Mouse (Mus musculus): ENCODE results near the gene Slc25a18. TPM values are rescaled to one million over a fixed set of nuclear protein-coding genes. Genes with fewer than 3 reads are reported as not detected.

The Slc25a18 gene
- polyA plus RNA-seq, 1 experiment from 2014 or later, result not detected

- no peak for DNase-seq (ENCODE audit: low spot score)
Measured at GRCm38 (mm10) chr6:120837152-120837530, 63.8 kb downstream of the Slc25a18 start.

GRCm38 (mm10) chr6:120840258-120840657 is 66.9 kb downstream of the Slc25a18 start:
- no peak for DNase-seq (ENCODE audit: low spot score)

GRCm38 (mm10) chr6:120841754-120842153 is 68.4 kb downstream of the Slc25a18 start:
- DNase-seq (ENCODE audit: low spot score), result no peak

Small RNA genes lying within 50 kb of the gene (microRNA-seq; reads per million reads assigned to microRNA genes)
- gene Gm25193 (ENCODE audit: borderline number of aligned reads), result not detected

Other genes starting within 250 kb of the Slc25a18 start
- 42.6 and 48.3 TPM in 2 replicates for gene Hdhd5, start 242.3 kb upstream of the Slc25a18 start, polyA plus RNA-seq (2015; fragmentation: Nextera tagmentation; extraction: Ambion mirVana)
- gene Cecr2, start 107.2 kb upstream of the Slc25a18 start, polyA plus RNA-seq (2015; fragmentation: Nextera tagmentation; extraction: Ambion mirVana), result 0.68 and 0.75 TPM in 2 replicates
- gene Atp6v1e1, start 49.2 kb downstream of the Slc25a18 start, polyA plus RNA-seq (2015; fragmentation: Nextera tagmentation; extraction: Ambion mirVana), result 158 and 165 TPM in 2 replicates
- gene Bcl2l13, start 62.6 kb downstream of the Slc25a18 start, polyA plus RNA-seq (2015; fragmentation: Nextera tagmentation; extraction: Ambion mirVana), result 23.2 and 25.8 TPM in 2 replicates
- gene Bid, start 143.3 kb downstream of the Slc25a18 start, polyA plus RNA-seq (2015; fragmentation: Nextera tagmentation; extraction: Ambion mirVana), result 72.6 and 78.5 TPM in 2 replicates

All from thymus, postnatal 0 days (tissue).